Mouse (Mus musculus) adrenal gland, postnatal 25 days (tissue): Measurements from ENCODE around the gene Tbc1d30. TPM values are rescaled to one million over a fixed set of nuclear protein-coding genes. Genes with fewer than 3 reads are reported as not detected.

Experiments used
- DNase-seq: peaks from one replicate; pipeline ENCODE4 v3.0.0; 2021; ENCODE audit warnings: mixed read lengths
- long read RNA-seq: library from polyadenylated mRNA; stranded (forward); transcript quantifications from one replicate; pipeline ENCODE4 v2.0.0, GENCODE M21; 2021
- total RNA-seq: library from RNA; stranded (reverse); gene quantifications from 2 replicates; pipeline ENCODE4 v1.2.3, GENCODE M21; 2021

Gene Tbc1d30
- total RNA-seq, result 9.6 and 11.0 TPM in 2 replicates
- long read RNA-seq, partial matches to known transcripts, result 0 of 1 reads
- long read RNA-seq, other reads (novel, unspliced or antisense), result 1 of 1 reads

DNA sequence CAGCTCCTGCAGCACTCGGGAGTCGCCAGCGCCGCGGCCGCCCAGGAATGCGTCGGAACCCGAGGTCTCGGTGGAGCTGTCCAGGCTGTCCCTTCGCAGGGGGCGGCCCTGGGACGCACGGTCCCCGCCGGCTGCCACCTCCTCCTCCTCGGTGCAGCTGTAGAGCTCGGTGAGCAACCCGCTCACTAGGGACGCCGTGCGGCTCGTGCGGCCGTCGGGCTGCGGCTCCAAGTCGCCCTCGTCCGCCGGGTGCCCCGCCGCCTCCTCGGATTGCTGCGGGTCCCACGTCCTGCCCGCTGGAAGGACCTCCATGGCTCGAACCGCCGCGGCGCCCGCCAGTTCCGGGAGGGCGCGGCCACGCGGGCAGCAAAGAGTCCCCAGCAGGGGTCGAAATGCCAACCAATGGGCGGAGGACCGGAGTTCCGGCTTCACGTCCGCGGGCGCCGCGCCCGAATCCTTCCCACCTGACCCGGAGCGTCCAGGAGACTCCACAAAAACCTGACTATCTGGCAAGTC, at the start of gene Tbc1d30:
TSS of gene Tbc1d30 (minus strand) at position 213 of the 516 bp plus-strand sequence.
- DNase-seq, result peak; percentile 70

DNA sequence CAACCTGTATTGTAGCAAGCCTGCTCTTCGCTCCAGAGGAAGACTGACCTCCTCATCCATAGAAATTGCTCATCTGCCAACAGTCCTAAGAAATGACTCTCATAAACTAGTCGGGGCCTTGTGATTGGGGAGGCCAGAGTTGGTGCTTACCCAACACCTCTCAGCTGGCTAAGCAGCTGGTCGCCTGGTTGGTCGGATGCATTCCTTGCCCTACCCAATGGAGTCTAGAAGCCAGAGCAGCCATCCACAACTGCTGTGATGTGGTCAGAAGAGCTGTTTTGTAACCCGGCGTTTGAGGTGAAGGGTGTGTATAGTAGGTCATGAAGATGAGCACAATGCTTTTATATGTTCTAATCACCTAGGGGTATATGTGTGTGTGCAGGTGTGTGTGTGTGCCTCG, 47.5 kb upstream of the Tbc1d30 start:
- no peak for DNase-seq

DNA sequence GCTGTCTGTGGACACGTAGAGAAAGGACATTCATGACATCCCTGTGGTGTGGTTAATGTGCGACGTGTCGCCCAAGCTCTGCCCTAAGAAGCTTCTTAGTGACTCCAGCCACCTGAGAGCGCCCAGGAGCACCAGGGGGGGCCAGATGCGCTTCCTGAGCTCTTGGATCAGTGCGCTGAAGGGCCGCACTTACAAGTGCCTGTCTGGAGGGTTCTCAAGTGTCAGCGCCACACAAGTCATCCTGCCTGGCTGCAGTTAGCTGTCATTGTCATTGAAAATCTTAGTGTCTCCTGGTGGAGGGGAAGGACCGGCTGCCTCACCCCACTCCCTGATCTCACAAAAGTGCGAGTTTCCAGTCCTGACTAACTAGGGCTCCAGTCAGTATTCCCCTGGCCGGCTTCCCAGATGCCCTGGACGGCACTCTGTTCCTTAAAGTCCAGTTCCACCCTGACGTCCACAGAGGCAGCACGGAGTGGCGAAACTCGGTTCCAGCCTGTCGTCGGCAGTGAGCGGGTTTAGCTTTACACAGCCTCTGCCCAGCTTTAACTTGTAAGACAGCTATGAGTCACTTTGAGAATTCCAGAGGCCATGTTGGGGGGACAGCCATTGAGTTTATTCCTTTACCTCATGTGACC, 44.6 kb upstream of the Tbc1d30 start:
- peak; percentile 16 for DNase-seq

DNA sequence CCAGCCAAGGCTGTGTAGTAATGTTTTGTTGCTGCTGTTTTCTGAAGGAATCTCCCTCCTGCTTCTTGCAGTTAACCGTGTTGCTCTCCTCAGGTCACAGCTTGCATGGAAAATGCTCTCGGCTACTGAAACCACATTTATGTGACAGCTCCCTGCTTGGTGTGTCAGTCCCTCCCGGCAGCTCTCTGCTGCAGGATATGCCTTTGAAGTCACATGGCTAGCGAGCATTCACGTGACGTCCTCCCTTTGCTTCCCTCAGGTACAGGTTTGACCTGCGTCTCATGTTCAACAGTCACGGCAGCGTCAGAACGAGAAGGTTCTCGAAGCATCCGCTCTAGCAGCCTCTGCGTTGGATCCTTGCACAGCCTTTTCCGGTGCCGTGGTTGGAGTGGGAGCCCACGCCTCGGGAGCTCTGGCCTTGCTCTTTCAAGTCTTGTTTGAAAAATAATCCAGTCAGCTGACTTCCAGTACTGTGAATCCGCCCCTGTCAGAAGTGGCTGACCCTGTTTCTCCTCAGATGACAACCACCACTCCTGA, 43.8 kb upstream of the Tbc1d30 start:
- DNase-seq, result peak; percentile 28

DNA sequence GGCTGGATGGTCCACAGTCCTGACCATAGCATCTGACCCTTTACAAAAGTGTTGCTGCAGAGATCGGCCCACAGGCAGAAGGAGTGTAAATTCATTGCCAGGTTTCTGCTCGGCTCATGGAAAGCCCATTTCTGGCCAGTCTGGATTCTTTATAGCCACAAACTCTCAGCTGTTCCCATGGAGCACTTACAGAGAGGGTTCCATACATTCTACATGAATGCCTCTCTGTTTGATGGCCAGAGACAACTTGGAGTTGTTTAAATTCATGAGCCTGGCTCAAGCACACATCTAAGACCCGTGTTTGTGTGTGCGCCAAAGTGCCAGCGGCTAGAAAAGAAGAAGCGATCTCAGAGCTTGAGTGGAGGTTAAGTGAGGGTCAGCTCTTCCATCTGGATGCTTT, 43.2 kb upstream of the Tbc1d30 start:
- DNase-seq, result no peak

DNA sequence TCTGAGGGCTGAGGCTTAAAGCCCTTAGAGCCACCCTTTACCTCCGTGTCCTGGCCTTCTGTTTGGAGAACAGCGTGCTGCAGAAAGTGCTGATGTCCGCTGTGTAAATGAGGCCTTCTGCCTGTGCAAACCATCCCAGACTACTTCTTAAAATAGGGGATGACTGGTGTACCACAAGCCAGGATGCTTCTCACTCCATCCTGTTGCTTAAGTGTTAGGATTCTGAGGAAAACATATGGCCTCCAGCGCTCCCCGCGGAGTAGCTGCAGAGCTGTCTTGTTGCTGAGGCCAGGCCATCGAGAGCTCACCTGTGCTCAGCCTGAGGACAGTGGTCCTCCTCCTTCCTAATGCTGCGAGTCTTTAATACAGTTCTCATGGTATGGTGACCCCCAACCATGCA, 40.8 kb upstream of the Tbc1d30 start:
- no peak for DNase-seq

DNA sequence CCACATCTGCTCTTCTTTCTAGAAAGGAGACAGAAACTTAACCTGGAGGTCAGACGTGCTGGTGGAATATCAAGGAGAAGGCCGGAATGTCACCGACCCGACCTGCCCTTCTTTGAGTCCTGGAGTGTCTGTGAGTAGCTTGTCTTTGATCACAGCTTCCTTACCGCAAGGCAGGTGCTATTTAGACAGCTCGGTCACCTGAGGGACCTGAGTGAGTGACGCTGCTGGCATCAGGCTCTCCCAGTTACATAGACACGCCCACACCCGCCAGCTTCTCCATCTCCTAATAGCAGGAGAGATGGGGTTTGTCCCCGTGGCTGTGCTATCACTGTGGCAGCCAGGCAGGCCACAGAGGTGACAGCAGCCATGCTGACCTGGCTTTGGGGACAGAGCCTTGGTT, 39.5 kb upstream of the Tbc1d30 start:
- DNase-seq, result no peak

DNA sequence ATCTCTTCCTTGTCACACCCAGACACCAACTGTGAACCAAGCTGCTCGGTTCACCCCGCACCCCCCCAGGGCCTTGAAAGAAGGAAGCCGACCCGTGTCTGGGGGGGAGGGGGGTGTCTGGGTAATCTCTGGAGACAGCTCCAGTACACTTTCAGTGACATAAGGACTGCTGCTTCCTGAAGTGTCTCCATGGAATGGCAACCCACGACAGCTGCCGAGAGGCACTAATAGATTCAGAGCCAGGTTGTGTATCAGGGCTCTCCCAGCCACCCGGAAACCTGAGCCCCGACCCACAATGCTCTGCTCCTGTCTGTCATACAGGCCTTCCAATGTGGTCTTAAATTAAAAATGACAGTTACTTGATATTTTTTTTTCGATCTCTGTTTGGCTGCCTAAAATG, 35.3 kb upstream of the Tbc1d30 start:
- DNase-seq, result no peak

DNA sequence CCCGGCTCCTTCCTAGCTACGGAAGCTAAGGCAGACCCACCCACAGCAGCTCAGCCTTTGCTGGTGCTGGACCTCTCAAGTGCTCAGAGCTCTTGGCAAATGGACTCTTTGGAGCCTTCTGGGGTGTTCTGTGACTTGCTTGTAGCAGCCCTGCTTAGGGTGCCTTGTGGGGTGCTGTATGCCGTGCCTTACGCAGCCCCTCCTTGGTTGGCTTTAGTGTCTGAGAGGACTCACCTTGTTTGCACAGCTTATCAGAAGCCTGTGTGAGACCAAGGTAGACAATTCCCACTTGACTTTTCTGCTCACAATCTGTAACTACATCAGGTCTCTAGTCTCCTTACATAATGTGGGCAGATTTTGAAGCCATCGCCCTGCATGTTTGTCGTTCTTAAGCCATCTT, 34.6 kb upstream of the Tbc1d30 start:
- DNase-seq, result no peak

DNA sequence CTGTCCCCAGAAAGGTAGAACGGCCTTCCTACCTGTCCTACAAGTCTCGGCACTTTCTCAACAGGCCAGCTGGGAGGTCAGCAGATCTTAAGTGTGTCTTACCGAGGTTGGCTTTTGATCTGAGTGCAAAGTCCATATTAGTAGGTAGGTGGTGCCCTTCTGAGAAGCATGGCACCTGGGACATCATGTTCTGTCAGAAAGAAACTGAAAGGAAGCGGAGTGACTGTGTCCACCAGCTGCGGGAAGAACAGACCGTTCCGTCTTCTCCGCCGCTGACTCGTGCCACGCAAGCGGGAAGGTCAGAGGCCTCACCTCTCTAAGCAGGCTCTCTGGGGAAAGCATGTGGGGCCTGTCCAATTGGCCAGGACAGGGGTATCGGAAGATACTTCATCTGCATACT, 33.6 kb upstream of the Tbc1d30 start:
- DNase-seq, result no peak

DNA sequence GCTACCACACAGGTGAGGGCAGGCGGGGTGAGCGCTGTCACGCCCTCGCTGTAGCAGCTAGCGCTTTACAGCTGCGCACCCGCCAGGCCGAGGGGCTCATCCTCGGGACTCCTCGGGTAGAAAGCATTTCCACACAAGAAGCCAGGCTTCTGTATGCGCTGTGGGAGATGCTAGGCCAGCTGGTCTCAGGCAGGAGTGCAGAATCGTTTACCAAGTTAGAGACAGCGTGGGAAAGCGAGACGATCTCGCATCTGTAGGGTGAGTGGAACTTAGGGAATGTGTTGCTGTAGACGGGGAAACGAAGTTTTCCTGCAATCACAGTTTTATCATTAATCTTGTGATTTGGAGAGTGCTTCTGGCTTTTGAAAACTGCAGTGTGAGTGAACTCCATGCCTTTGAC, 30.2 kb upstream of the Tbc1d30 start:
- no peak for DNase-seq

DNA sequence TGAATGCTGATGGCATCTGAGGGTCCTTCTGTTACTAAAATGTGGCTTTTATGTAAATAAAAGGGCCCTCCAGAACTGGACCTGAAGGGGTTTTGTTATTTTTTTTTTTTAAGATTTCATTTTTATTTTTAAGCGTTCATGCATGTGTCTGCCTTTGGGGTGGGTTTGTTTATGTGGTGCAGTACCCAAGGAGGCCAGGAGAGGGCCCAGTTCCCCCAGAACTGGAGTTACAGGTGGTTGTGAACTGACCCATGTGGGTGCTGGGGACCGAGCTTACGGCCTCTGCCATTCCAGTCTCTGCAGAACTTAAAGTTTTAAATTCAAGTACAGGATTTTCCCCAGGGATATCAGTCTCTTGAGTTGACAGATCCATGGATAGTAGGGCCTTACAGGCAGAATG, 28.3 kb upstream of the Tbc1d30 start:
- DNase-seq, result no peak

DNA sequence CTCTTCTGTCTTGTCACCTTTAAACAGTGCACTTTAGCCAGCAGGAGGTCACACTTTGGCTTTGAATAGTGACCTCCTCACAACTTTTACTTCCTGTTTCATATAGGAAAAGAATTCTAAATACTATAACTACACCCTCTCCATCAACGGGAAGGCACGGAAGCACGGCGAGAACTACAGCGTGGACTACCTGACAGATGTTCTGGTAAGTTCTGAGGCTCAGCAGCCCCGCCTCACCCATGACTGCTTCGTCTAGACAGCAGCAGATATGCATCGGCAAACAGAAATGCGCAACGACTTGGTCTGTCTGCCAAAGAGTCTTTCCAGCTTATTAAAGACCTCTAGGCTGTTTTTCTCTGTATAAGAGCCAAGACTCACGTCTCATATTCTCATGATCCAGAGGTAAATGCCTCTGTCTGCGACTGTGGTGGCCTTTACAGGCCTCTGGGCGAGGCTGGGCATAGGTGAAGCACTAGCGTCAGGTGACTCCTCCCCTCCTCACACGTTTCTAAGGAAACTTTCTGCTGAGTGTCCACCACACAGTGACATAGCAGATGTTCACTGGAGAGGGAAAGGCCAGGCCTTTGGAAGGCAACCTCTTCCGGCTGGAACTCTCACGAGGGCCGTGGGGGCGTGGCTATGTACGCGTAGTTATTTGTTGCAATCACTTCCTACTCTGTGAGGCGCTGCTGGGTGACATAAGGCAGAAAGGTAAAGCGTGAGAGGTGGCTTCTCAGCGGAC, 25.6 kb upstream of the Tbc1d30 start:
- no peak for DNase-seq

DNA sequence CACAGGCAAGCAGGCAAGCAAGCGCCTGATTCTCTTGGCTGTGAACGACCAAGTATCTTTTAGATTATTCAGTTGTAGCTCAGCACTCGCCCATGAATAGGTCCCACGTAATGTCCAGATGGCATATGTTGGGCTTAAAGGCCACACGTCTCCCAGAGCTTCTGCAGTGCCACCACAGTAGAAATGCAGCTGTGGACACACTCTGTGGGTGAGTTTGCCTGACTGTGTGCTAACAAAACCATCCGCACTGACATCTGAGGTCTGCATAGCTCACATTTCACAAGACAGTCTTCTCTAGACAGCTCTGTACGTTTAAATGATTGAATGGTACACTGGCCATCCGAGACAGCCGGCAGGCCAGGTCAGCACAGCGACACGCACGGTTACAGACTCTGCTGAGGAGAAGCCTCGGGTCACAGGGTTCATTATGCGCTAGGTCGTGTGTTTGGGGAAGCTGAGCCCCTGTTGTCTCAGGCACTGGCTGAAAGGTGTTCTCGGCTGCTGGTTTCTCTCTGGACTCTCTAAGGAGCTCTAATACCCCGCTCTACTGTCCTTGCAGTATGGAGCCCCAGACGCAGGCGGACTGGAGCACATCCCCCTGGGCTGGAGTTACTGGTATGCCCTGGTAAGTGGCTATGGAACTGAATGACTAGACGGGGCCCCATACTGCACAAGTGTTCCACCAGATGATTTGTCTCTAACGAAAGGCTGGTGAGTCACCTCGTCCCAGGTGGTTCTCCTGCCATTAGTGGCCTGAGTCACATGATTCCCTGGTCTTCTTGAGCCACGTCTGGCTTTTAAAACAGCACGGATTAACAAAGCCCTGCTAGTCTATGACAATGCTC, 24.8 kb upstream of the Tbc1d30 start:
- no peak for DNase-seq

DNA sequence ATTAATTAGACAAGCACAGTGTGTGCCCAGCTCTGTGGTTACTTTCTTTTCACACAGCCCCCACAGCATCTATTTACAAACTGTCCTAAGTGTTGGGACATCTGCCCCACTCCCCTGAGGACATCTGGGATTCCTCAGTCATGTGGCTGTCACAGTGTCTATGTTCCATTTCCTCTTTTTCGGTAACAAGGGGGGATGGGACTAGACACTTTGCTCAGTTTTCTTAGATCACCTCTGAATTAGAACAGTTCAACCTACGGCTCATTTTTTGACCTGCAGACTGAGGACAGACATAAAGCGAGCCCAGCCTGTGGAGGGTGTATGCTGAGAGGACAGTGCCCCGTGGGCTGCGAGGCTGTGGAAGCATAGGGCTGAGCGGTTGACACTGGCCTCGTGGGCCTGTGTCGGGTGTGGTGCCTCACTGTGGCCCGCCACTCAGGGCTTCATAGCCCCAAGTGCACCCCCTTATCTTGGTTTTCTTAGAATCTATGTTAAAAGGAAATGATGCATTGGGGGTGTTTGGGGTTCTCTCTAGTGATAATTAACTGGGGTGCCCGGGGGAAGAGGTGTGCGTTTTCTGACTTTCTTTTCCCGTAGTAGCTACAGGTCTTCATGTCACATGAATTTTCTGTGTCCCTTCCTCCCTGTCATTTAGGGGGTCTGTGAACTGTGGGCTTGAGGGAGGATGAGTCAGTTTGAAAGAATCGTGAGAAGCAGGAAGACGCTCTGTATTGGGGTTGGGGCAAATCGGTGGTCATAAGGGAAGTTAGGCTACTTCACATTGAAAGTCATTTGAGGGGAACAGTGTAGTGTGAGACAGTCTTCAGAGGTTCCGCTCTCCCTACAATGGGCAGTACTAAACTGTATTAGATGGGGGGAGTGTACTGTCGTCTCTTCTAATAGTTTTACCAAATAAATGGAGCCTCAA, 23.9 kb upstream of the Tbc1d30 start:
- no peak for DNase-seq

DNA sequence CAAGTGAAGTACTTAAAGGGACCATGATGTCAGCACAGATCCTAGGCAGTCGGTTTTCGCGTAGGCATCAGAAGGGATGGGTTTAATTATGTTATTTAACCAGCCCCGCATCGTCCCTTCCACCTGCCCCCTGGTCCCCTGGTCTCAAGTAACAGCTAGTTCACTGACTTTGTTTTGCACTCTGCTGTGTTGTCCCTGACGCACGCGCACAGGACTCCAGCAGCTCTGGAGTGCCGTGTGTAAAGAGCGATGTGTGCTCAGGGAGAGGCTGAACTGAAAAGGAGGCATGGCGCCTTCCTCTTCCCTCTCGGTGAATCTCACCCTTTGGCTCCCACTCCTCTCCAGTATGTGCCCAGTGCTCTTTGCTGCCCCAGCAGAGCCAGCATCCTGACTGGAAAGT, 22.9 kb upstream of the Tbc1d30 start:
- no peak for DNase-seq

DNA sequence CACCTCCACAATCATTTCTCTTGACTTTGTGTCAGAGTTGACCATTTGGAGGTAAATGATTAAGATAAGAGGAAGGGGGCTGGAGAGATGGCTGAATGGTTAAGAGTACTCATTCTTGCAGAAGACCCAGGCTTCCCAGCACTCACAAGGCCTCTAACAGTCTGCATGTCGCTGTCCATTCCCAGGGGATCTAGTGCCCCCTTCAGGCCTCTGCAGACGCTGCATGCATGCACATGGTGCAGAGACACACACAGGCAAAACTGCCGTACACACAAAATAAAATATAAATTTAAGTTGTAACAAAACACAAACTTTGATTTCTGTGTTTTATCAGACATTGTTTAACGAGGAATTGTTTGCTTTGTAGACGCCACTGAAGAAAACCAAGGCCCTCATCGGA, 19.7 kb upstream of the Tbc1d30 start:
- peak; percentile 27 for DNase-seq

DNA sequence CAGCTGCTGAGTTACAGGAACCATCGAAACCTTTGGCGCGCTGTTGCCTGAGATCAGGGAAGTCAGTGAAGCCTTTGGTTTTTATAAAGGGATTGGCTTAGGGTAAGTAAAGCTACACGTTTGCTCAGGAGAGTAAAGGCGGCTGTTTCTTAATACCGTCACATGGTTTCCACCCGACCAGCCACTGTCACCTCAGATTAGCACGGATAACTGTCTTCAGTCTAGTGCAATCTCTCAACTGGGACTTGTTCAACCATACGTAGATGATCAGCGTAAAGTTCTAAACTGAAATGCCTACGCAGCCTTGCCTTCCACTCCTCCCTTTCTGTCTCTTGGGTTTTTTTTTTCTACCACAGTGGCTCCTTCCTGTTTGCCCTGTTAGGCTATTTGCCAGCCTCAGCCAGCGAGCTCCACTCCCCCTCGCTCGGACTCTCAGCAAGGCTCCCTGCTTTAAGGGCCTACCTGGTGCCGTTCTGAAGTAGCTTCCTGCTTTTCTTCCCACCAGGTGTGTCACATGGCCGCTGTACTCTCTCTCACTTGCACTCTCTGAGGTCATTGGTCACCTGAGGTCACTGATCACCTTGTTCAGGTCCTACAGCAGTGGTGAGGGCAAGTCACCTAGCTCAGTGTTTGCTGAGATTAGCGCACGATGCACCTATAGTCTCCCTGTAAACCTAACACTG, 17.8 kb upstream of the Tbc1d30 start:
- DNase-seq, result no peak

DNA sequence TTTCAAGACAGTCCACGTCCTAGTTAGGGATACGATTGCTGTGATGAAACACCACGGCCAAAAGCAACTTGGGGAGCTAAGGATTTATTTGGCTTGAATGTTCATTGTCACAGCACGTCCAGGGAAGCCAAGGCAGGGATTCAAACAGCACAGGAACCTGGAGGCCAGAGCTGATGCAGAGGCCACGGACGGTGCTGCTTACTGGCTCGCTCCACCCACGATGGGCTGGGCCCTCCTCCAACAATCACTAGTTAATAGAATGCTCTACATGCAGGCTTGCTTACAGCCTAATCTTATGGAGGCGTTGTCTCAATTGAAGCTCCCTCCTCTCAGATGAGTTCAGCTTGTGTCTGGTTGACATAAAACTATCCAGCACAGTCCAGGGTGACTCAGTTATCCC, 16.7 kb upstream of the Tbc1d30 start:
- DNase-seq, result no peak

DNA sequence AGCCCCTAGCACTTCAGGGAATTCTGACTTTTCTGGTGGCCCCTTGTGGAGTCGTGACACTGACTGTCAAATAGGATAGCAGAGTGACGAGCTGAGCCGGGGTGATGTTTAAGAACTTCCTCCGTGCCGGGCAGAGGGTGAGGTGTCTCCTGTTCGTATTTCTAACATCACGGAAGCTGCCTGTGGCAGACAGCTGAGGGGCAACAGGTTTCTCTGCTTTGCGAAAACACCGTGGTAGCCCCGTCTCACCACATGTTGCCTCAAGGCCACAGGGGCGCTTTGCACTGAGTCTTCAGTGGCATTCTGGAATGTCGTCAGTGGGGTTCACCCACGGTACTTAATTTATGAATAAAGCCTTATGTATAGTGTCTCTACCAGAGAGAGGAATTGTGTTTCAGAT, 16.2 kb upstream of the Tbc1d30 start:
- no peak for DNase-seq

DNA sequence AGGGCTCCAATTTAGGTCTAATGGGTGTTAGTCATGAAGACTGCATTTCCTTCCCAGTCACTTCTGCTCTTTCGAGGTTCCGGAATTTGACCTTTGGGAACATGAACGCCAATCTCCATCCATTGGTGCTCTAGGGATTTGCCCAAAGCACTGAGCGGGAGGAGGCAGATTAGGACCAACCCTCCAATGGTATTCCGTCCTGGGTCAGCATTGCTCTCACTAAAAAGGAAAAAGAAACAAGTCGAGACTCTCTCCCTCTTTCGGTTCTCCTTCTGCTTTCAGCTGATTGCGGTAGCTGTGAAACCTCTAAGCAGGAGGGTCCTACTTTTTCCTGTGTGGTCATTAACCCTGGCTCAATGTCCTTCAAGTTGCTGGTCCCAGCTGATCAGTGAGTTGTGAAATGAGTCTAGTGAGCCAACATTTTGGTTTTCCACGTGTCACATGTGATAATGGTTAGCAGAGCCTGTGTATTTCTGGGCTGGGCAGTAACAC, 14.7 kb upstream of the Tbc1d30 start:
- no peak for DNase-seq
